Mouse (Mus musculus): ENCODE results near the gene 9130213A22Rik.

- TF ChIP-seq POLR2A (IDR thresholded peaks at IDR 0.05; ENCODE audit: low read depth, low read length) (no peak), CTCF (IDR thresholded peaks at IDR 0.05; ENCODE audit: borderline replicate concordance, insufficient read depth, low read length) (no peak)
Observed at GRCm38 (mm10) chr11:69150444-69150843, 28.1 kb upstream of the 9130213A22Rik start.

Data from embryonic fibroblast, embryonic 13.5 days (primary cell).